Mouse (Mus musculus): ENCODE data around the gene Cutc. TPM values are rescaled to one million over a fixed set of nuclear protein-coding genes. Genes with fewer than 3 reads are reported as not detected.

Gene Cutc
- total and polyA plus RNA-seq, 3 experiments: 10.1 to 22.7 (median 18.2) TPM

DNA sequence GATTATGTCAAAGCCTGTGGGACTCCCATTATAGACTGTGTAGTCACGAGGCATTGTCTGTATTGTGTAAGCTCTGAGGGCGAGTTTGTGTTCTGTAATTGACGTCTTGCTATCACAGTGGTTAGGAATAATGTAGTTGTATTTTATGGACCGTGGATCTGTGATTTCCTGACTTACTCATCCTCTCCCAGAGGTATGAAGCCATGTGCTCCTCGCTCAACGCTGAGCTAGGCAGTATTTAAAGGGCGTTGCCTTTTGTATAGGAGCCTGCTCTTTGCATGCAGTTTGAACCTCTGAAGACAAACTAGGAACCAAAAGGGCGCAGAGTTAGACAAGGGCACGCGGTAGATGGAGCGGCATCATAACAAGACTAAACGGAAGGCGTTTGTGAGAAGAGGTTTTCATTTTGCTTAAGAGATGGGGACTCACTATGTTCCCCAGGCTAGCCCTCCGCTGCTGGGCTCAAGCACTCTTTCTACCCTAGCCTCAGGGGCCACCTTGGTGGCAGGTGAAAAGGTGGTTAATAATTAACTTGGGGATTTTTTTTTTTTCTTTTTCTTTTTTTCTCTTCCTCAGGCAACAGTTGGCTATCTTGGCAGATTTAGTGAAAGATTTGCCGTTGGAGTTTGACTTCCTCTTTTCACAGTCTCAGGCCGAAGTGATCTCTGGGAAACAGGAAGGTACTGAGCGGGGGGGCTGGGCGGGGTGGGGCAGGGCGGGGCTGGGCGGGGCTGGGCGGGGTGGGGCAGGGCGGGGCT lies 41.5 kb upstream of the Cutc start (continued):
- peak; percentile 80 for TF ChIP-seq ELF1 (IDR thresholded peaks at IDR 0.05; ENCODE audit: low read depth, low read length)
- peak; percentile 75 for TF ChIP-seq TBP (conservative IDR thresholded peaks at IDR 0.05; ENCODE audit: low read depth, low read length)
- TF ChIP-seq NRF1 (IDR thresholded peaks at IDR 0.05; ENCODE audit: low read depth, low read length): no peak
- TF ChIP-seq MAZ (IDR thresholded peaks at IDR 0.05; ENCODE audit: low read depth, low read length): peak; percentile 78; the same call in 1 of the 2 replicates
- TF ChIP-seq POLR2A (IDR thresholded peaks at IDR 0.05; ENCODE audit: low read depth, low read length): peak; percentile 76
- 0 out of 2 replicates have a peak, but pooled peaks have one; percentile 2 for TF ChIP-seq JUN (IDR thresholded peaks at IDR 0.05; ENCODE audit: insufficient read depth, low read depth, low read length)
- TF ChIP-seq CHD1 (IDR thresholded peaks at IDR 0.05; ENCODE audit: low read depth, low read length): peak; percentile 69; the same call in 1 of the 2 replicates
- TF ChIP-seq POLR2AphosphoS2 (IDR thresholded peaks at IDR 0.05; ENCODE audit: low read depth, low read length): peak; percentile 60; the same call in 1 of the 2 replicates

DNA sequence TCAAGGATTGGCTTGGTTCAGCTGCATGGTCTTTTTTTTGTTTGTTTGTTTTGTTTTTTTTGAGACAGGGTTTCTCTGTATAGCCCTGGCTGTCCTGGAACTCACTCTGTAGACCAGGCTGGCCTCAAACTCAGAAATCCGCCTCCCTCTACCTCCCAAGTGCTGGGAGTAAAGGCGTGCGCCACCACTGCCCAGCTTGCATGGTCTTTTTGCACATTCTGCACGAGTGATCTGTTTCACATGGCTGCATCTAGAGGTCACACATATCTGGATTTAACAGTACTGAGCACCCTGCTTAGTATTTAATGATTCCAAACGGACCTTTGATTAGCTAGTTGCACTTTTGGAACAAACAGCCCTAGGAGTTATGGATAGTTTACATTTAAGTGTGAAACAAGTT lies 40.8 kb upstream of the Cutc start:
- Histone ChIP-seq H3K4me1 (ENCODE audit: control insufficient read depth in 1 of 2, insufficient read depth in 2 of 2) (peaks cover 10 to 35% of the 10 kb centered on the region in 2 experiments), H3K27me3 (replicated peaks) (no peaks in the 10 kb centered on the region), H3K9ac (ENCODE audit: insufficient read depth, low read depth) (no peak overlapping the region), H3K4me3 (replicated peaks in 1 of 3; ENCODE audit: low read depth in 2 of 3, low read length in 2 of 3, poor library complexity in 1 of 3) (no peak overlapping the region), H3K79me2 (replicated peaks; ENCODE audit: control insufficient read depth, extremely low read depth, insufficient read depth, poor library complexity, severe bottlenecking) (no peaks in the 10 kb centered on the region), H3K36me3 (replicated peaks in 1 of 2; ENCODE audit: control insufficient read depth in 1 of 2, insufficient read depth in 1 of 2, low read length in 1 of 2) (peaks cover 5 to 45% of the 10 kb centered on the region in 2 experiments), H3K4me2 (ENCODE audit: insufficient read depth, low read depth, poor library complexity, severe bottlenecking) (no peak overlapping the region), H3K9me3 (replicated peaks; ENCODE audit: low read length) (no peaks in the 10 kb centered on the region), H3K27ac (ENCODE audit: insufficient read depth, low read depth) (no peak overlapping the region)
- in situ Hi-C loops (cut with MboI; ENCODE audit: low pct_ligation_motif_present, low pct_unique_long_range_greater_than_20kb, low sequenced_read_pairs) (loop anchor here (5.0 kb wide), 1 partner anchor 35 kb away; no protein-coding TSS in a partner anchor), dilution Hi-C loops (cut with MboI; ENCODE audit: extremely low pct_ligation_motif_present, extremely low pct_unique_long_range_greater_than_20kb, low sequenced_read_pairs) (no loop called here)
- no peak for TF ChIP-seq HCFC1 (IDR thresholded peaks at IDR 0.05; ENCODE audit: low read depth, low read length)
- TF ChIP-seq CHD1 (IDR thresholded peaks at IDR 0.05; ENCODE audit: low read depth, low read length): no peak
- TF ChIP-seq CTCF (conservative IDR thresholded peaks at IDR 0.05 in 1 of 2, IDR thresholded peaks at IDR 0.05 in 1 of 2; ENCODE audit: low read depth in 2 of 2, low read length in 2 of 2): no peak
- TF ChIP-seq IRF4 (IDR thresholded peaks at IDR 0.05; ENCODE audit: low read depth, low read length): no peak
- no peak for TF ChIP-seq JUN (IDR thresholded peaks at IDR 0.05; ENCODE audit: insufficient read depth, low read depth, low read length)
- no peak for TF ChIP-seq SIN3A (IDR thresholded peaks at IDR 0.05; ENCODE audit: low read length)
- TF ChIP-seq USF2 (conservative IDR thresholded peaks at IDR 0.05; ENCODE audit: low read depth, low read length): no peak
- no peak for TF ChIP-seq TBP (conservative IDR thresholded peaks at IDR 0.05; ENCODE audit: low read depth, low read length)
- no peak for TF ChIP-seq CHD2 (IDR thresholded peaks at IDR 0.05; ENCODE audit: low read length)
- TF ChIP-seq BHLHE40 (IDR thresholded peaks at IDR 0.05; ENCODE audit: low read depth, low read length): no peak
- DNase-seq (ENCODE audit: extremely low read depth): no peak

DNA sequence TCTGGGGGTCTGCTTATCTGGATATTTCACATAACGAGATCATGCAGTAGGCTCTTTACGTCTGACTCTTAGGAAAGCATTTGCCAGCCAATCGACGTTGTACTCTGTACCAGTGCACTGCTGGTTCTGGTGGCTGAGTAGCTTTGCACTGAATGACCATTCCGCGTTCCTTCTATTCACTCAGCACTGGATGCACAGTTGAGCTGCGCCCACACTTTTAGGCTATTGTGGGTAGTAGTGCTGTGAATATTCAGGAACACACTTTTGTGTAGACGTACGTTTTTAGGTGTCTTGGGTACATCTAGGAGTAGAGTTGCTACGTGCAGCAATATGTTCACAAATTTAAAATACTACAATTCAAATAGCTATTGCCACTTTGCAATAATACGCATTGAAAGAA lies 32.7 kb upstream of the Cutc start:
- no peak overlapping the region for H3K9ac ChIP-seq (ENCODE audit: insufficient read depth, low read depth)
- H3K4me2 ChIP-seq (ENCODE audit: insufficient read depth, low read depth, poor library complexity, severe bottlenecking): no peak overlapping the region
- peaks cover 10 to 27% of the 10 kb centered on the region in 2 experiments for H3K4me1 ChIP-seq (ENCODE audit: control insufficient read depth in 1 of 2, insufficient read depth in 2 of 2)
- H3K27ac ChIP-seq (ENCODE audit: insufficient read depth, low read depth): no peak overlapping the region
- in situ Hi-C loops (cut with MboI; ENCODE audit: low pct_ligation_motif_present, low pct_unique_long_range_greater_than_20kb, low sequenced_read_pairs) (no loop called here), dilution Hi-C loops (cut with MboI; ENCODE audit: extremely low pct_ligation_motif_present, extremely low pct_unique_long_range_greater_than_20kb, low sequenced_read_pairs) (no loop called here)
- H3K4me3 ChIP-seq (replicated peaks in 1 of 3; ENCODE audit: low read depth in 2 of 3, low read length in 2 of 3, poor library complexity in 1 of 3): no peak overlapping the region
- peaks cover 7% of the 10 kb centered on the region for H3K9me3 ChIP-seq (replicated peaks; ENCODE audit: low read length)
- H3K27me3 ChIP-seq (replicated peaks): no peaks in the 10 kb centered on the region
- H3K36me3 ChIP-seq (replicated peaks in 1 of 2; ENCODE audit: control insufficient read depth in 1 of 2, insufficient read depth in 1 of 2, low read length in 1 of 2): peaks cover 24 to 78% of the 10 kb centered on the region in 2 experiments
- no peak for DNase-seq (ENCODE audit: extremely low read depth)
- H3K79me2 ChIP-seq (replicated peaks; ENCODE audit: control insufficient read depth, extremely low read depth, insufficient read depth, poor library complexity, severe bottlenecking): no peaks in the 10 kb centered on the region
- TF ChIP-seq EP300 (IDR thresholded peaks at IDR 0.05; ENCODE audit: low read length) (no peak), MAX (IDR thresholded peaks at IDR 0.05; ENCODE audit: low read length) (no peak), MYC (IDR thresholded peaks at IDR 0.05; ENCODE audit: low read depth, low read length) (no peak), JUN (IDR thresholded peaks at IDR 0.05; ENCODE audit: insufficient read depth, low read depth, low read length) (no peak), SIN3A (IDR thresholded peaks at IDR 0.05; ENCODE audit: low read length) (no peak), ELF1 (IDR thresholded peaks at IDR 0.05; ENCODE audit: low read depth, low read length) (no peak), USF1 (IDR thresholded peaks at IDR 0.05; ENCODE audit: low read depth, low read length) (no peak), BHLHE40 (IDR thresholded peaks at IDR 0.05; ENCODE audit: low read depth, low read length) (no peak), ZKSCAN1 (IDR thresholded peaks at IDR 0.05; ENCODE audit: borderline replicate concordance, low read depth, low read length) (no peak), CHD1 (IDR thresholded peaks at IDR 0.05; ENCODE audit: low read depth, low read length) (no peak)

Data from CH12.LX (cell line).